Mouse (Mus musculus) ES-Bruce4 (cell line): ENCODE data around the gene Cdcp1.

Source experiments
- EP300 ChIP-seq: IDR thresholded peaks from 2 replicates; pipeline ENCODE4 v1.6.1; 2011; ENCODE audit warnings: low read depth, low read length; ENCODE audit not compliant: insufficient read depth
- POLR2A ChIP-seq: IDR thresholded peaks from one replicate; pipeline ENCODE4 v1.8.1; 2011; ENCODE audit warnings: low read length; ENCODE audit not compliant: insufficient read depth

DNA sequence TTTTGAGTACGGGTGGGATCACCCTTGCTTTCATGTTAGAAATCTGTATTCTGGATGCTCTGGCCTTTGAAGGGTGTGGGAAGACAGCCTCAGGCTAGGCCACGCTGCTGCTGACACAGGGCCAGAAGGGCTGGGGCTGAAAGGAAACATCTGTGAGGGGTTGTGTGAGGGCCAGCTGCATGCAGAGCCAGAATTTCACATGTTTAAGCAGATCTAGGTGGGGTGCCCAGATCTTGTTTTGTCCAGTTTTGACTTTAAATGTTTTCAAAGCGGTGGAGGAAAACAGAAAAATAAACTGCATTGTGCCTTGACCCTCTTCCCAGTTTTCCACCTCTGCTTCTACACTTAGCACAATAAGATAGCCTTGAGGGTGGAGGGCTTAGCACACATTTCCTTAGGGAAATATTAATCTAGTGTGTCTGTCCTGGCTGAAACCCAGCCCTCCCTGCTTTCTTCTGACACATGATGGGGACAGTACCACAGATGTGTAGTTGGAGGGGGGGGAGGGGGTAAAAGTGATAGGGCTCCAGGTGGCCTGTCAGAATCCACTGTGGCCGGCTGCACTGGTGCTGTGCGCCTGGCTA is 76.9 kb downstream of the Cdcp1 start:
- TF ChIP-seq POLR2A (no peak), EP300 (no peak)
